Mouse (Mus musculus): Measurements from ENCODE around the gene Scgb3a1.

DNA sequence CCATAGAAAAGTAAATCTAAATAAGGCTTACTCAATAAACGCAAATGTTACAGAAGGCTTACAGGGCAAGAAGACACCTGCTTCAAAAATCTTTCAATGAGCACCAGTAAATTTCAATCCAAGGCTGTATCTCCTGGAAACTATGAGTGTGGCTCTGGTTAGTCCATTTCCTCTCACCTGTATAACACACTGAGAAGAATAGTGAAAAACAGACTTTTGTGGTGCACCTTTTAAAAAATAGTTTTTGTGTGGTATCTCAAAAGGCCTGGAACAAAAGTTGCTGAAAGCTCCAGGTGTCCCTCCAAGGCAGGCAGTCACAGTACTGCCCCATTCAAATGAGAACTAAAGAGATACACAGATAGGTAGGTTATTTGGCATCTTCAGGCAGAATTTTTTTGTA is 35.7 kb downstream of the Scgb3a1 start:
- no peak for TF ChIP-seq MAX (IDR thresholded peaks at IDR 0.05; ENCODE audit: low read depth)
- no peak for TF ChIP-seq POLR2A (IDR thresholded peaks at IDR 0.05; ENCODE audit: insufficient read length, low read depth)
- TF ChIP-seq MYOD1 (IDR thresholded peaks at IDR 0.05; ENCODE audit: control insufficient read depth in 1 of 3, insufficient read length in 2 of 3, low read depth in 2 of 3): no peak
- no peak for TF ChIP-seq POLR2AphosphoS2 (IDR thresholded peaks at IDR 0.05; ENCODE audit: insufficient read length, low read depth)
